Mouse (Mus musculus) left cerebral cortex, adult 2 months (tissue): ENCODE results near the gene Rcan1. TPM values are rescaled to one million over a fixed set of nuclear protein-coding genes. Genes with fewer than 3 reads are reported as not detected.
A peak's percentile ranks its signal among the peaks of the same experiment; 100 is the strongest.

Experiments
- DNase-seq, 2 experiments: peaks; one replicate each; pipeline ENCODE4 v3.0.0; 2021 to 2022; ENCODE audit warnings: low spot score in 2 of 2, mixed read lengths in 1 of 2; ENCODE audit errors: extremely low spot score in 1 of 2
- H3K27ac ChIP-seq: fragments of 200-600 bp; 2 replicates; pipeline ENCODE4 v1.8.1; 2022
- H3K4me3 ChIP-seq: fragments of 200-600 bp; 2 replicates; pipeline ENCODE4 v1.8.1; 2022
- CTCF ChIP-seq: fragments of 200-600 bp; IDR thresholded peaks from 2 replicates; pipeline ENCODE4 v1.8.1; 2022; ENCODE audit warnings: antibody characterized with exemption, mild to moderate bottlenecking, moderate library complexity
- intact Hi-C: fragments of 180-260 bp; cut with DNase I; formaldehyde crosslinking; loops from one replicate; pipeline ENCODE4 v1.15.1; 2025
- total RNA-seq, 2 experiments: library from RNA; stranded (reverse); gene quantifications; 2 replicates each; pipeline ENCODE4 v1.2.3; 2021

Rcan1 gene
- total RNA-seq, 2 experiments from 2014 or later = 57.0 to 63.6 TPM

DNA sequence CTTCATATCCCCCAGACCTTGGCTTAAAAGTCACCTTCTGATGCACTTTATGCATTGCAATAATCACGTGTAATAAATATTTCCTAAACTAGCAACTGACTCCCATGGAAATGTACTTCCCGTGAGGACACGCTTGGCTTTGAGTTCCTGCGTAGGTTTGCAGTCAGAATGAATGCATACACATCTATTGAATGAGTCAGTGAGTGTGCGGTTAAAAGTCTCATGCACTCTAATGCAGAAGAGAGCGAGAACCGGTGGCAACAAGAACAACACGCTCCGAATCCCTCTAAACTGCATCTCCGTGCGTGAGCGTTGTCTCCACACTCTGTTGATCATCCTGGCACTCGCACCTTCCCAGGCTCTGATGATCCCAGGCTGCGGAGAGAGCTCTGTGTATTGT lies 21.6 kb downstream of the Rcan1 start:
- Histone ChIP-seq H3K4me3 (no peak overlapping the region), H3K27ac (no peak overlapping the region)
- no peak for DNase-seq
- TF ChIP-seq CTCF = no peak
- intact Hi-C loops = no loop called here

DNA sequence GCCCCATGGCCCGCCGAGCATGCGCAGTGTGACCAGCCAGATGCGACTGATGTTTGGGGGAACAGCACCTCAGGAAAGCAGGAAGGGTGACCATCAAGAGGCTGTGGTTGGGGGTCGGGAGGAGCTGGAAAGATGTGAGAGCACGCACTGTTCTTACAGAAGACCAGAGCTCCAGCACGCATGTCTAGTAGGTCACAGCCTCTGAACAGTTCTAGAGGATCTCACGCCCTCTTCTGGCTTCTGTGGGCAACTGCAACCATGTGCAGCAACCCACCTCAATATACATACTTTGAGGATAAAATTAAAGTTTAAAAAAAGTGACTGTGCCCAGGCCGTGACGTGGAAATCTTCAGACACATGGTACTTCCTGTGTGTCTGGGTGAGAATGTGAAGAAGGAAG lies 25.3 kb downstream of the Rcan1 start:
- no peak for DNase-seq
- Histone ChIP-seq H3K4me3 (no peak overlapping the region), H3K27ac (no peak overlapping the region)
- intact Hi-C loops = no loop called here
- TF ChIP-seq CTCF = peak; percentile 58

DNA sequence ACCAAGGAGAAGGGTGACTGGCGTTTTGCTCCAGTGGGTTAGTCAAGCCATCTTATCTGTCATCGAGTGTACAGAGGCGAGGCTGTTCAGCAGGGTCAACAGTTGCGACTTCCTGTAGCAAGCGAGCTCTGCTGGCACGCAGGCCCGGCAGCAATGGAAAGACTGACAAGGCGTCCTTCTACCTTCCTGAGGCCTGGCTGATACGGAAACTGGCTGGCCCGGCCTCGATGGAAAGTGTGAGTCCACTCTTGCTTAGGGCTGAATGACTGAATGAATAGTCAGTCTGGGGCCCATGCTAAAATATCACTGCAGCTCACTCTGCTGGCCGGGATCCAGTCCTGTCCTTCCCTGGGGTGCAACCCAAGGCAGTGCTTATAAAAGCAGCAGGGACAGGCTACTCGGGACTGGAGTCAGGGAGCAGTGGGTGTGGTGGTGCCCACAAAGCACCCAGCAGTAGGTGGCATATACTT lies 27.0 kb downstream of the Rcan1 start:
- DNase-seq = no peak
- TF ChIP-seq CTCF = no peak
- no peak overlapping the region for H3K4me3 ChIP-seq
- no peak overlapping the region for H3K27ac ChIP-seq
- intact Hi-C loops = loop anchor here (5.0 kb wide), 1 partner anchor 46 kb away; no protein-coding TSS in a partner anchor

DNA sequence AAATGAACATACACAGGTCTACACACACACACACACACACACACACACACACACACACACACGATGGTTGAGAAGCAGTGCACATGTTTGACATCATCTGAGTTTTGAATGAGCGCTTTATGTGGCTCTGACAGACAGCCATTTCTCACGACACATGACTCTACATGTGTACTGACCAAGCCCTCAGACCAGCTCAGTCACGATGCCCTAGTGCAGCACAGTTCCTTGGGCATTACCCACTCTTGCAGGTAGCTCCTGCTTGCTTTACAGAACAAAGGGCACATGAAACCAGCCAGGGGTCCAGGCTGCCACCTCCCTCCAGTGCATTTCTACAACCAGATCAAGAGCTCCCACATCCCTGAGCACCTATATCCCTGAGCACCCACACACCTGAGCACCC lies 27.7 kb downstream of the Rcan1 start:
- H3K4me3 ChIP-seq = no peak overlapping the region
- no peak for DNase-seq
- TF ChIP-seq CTCF = no peak
- intact Hi-C loops = loop anchor here (5.0 kb wide), 1 partner anchor 46 kb away; no protein-coding TSS in a partner anchor
- no peak overlapping the region for H3K27ac ChIP-seq

DNA sequence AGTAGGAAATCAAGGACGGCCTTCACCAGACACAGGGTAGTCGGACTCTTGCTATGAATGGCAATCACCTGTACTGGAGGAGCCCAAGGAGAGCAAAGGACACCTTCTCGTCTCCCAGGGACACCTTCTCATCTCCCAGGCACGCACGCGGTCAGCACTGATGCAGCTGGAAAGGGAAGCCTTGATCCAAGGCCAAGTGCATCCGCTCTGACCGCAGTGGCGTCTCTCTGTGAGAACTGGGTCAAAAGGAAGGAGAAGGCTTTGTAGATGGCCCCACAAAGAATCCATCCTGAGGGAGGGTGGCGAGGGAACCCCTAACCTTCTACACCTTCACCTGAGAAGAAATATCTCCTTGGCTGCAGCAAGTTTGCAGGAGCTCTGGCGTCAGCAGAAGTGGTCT lies 28.5 kb downstream of the Rcan1 start:
- Histone ChIP-seq H3K27ac (no peak overlapping the region), H3K4me3 (no peak overlapping the region)
- DNase-seq = no peak
- intact Hi-C loops = loop anchor here (5.0 kb wide), 1 partner anchor 45 kb away; no protein-coding TSS in a partner anchor
- TF ChIP-seq CTCF = no peak

DNA sequence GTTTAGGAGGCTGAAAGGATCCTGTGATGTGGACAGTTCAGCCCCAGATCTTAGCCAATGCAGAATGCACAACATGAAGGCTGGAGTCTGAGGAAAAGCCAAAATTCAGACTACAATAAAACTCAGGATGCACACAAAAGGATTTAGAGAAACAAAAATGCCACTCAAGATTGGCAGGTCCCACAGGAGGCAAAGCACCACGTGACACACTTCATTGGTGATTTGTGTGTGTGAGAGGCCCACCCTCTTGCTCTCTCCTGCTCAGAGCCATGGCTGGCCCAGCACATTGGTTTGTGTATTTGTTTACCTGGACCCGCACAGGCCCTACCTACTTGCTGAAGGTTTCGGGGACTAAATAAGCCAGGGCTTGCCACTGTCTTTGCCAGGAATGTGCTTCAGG lies 29.5 kb downstream of the Rcan1 start:
- intact Hi-C loops = loop anchor here (5.0 kb wide), 1 partner anchor 44 kb away; no protein-coding TSS in a partner anchor
- Histone ChIP-seq H3K4me3 (no peak overlapping the region), H3K27ac (no peak overlapping the region)
- TF ChIP-seq CTCF = no peak
- no peak for DNase-seq

DNA sequence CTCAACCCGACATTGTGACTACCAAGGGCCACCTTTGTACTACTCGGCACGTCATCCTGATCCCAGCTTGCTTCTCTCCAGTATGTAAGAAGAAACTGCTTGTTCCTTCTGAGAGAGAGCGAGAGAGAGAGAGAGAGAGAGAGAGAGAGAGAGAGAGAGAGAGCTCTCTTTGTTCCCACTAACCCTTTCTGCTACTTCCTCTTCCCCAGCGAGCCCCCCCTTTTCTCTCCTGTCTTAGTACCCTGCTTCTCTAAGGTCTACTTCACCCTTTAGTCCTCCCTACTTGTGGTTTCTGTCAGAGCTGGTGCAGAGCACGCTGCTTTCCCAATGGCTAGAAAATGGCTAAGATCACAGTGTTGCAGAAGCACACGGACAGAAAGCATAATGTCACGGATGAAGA lies 30.4 kb downstream of the Rcan1 start:
- H3K4me3 ChIP-seq = no peak overlapping the region
- no peak for TF ChIP-seq CTCF
- intact Hi-C loops = loop anchor here (5.0 kb wide), 1 partner anchor 43 kb away; no protein-coding TSS in a partner anchor
- DNase-seq = no peak
- H3K27ac ChIP-seq = no peak overlapping the region

DNA sequence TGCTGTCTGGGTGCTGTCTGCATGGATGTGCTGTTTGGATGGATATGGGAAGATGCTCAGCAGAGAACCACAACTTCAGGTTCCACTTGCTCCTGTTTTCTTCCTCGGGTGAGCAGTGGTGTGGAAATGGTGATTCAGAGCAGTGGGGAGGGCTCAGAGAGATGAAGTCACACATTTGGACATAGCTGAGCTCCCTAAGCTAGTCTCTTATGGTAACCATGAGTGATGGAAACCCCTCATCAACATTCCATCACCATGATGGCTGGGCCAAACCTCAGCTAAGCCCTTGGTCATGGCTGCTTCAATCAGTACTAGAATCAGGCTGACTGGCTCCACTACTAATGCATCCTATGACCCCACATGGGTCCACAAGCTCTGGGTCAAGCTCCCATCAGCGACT lies 30.9 kb downstream of the Rcan1 start:
- Histone ChIP-seq H3K27ac (no peak overlapping the region), H3K4me3 (no peak overlapping the region)
- no peak for DNase-seq
- intact Hi-C loops = loop anchor here (5.0 kb wide), 1 partner anchor 42 kb away; no protein-coding TSS in a partner anchor
- no peak for TF ChIP-seq CTCF

DNA sequence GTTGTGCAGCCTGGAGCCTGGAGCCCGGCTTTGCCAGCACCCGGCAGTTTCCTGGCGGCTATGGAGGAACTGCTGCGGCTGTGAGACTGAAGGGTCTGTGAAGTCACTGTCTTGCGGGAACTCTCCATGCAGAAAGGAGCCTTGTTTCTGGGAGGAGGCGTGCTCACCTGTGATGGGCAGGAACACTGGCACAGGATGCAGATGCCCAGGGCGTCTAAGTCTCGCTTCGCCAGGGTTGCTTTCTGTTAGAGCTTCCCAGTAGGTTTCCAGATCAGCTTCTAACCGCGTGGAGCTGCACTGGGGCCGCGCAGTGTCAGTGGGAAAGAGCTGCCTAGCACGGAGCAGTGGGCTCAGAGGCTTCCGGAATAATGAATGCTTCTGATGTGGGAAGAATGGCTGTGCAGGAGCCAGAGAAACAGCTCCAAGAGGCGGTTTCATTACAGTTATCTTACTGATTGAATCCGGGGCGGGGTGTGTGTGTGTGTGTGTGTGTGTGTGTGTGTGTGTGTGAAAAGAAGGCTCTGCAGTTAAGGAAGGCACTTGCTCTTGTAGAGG lies 35.2 kb downstream of the Rcan1 start:
- no peak for TF ChIP-seq CTCF
- intact Hi-C loops = no loop called here
- Histone ChIP-seq H3K27ac (0 out of 2 replicates have a peak overlapping the region, but pooled peaks have one; percentile 7), H3K4me3 (no peak overlapping the region)
- DNase-seq = no peak

DNA sequence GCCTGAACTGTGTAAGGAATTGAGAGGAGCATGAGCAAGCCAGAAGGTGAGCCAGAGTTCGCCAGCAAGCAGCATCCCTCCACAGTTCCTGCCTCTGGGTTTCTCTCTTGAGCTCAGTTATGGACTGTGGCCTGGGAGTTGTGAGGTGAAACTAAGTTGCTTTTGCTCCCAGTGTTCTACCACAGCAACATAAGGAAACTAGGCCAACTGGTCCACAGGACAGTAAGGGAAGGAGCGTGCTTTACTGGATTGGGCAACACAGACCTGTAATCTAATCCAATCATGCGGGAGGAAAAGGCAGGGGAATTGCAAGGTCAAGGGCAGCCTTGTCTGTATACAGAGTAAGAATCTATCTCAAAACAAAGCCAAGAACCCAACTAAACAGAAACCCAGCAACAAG lies 37.5 kb downstream of the Rcan1 start:
- DNase-seq = no peak
- TF ChIP-seq CTCF = no peak
- no peak overlapping the region for H3K27ac ChIP-seq
- intact Hi-C loops = no loop called here
- H3K4me3 ChIP-seq = no peak overlapping the region

DNA sequence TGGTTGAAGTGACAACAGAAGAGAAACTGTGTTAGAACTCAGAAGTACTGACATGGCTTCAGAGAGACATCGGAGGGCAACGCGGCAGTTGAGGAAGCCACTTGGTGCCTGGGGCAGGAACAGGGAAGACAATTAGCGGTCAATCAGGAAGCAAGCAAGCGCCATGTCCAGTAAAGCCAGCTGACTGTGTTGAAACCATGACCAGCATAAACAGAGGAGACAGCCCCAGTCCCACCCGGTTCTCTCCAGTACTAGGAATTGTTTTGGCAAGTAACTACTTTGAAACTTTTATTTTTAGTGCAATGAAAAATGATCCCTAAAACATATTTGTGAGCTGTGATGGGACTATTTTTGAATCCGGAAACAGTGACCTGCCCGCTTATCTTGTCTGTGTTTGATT lies 39.9 kb downstream of the Rcan1 start:
- Histone ChIP-seq H3K4me3 (no peak overlapping the region), H3K27ac (no peak overlapping the region)
- no peak for DNase-seq
- TF ChIP-seq CTCF = no peak
- intact Hi-C loops = no loop called here

DNA sequence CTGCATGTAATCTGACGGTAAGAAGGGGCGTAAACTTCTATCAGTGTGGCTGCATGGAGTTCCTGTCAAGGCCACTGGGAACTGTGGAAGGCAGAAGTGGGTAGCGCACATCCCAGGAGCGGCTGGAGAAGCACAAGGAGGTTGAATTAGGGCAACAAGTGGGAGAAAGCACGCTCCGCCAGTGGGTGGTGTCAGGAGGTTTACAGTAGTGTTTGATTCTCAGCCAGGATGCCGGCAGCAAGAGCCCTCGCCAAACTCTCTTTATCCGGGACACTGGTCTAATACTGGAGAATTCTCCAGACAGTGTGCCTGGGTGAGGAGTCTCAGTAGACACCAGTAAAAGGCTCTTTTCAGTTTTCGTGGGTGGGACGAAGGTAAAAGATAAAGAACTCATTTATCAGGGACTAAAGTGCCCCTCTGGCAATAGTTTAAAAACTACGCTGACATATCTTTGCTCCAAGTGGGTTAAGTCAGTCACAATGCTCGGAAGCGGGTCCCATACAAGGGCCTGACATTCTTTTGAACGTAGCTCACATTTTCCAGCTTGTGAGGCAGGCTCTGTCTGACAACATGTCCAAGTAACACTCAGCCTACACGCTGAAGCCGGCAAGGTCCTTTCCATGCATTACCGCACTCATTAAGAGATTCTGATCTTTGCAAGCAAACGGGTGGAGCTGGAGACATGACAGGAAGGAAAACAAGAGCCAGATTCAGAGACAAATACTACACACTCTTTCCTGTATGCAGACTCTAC lies 42.3 kb downstream of the Rcan1 start:
- TF ChIP-seq CTCF = peak; percentile 17
- intact Hi-C loops = no loop called here
- no peak for DNase-seq
- Histone ChIP-seq H3K4me3 (peak overlapping the region; percentile 11; the same call in 1 of the 2 replicates), H3K27ac (no peak overlapping the region)
